Mouse (Mus musculus) left cerebral cortex, adult 18-20 months (tissue): ENCODE results near the gene Pip5k1c. TPM values are rescaled to one million over a fixed set of nuclear protein-coding genes. Genes with fewer than 3 reads are reported as not detected.

Source experiments
- DNase-seq, 2 experiments: peaks; one replicate each; pipeline ENCODE4 v3.0.0; 2021 to 2022; ENCODE audit warnings: low spot score in 2 of 2, mixed read lengths in 1 of 2
- total RNA-seq, 2 experiments: library from RNA; stranded (reverse); gene quantifications; 2 replicates each; pipeline ENCODE4 v1.2.3; 2021

The Pip5k1c gene
- total RNA-seq, 2 experiments from 2014 or later = 415 to 417 TPM

DNA sequence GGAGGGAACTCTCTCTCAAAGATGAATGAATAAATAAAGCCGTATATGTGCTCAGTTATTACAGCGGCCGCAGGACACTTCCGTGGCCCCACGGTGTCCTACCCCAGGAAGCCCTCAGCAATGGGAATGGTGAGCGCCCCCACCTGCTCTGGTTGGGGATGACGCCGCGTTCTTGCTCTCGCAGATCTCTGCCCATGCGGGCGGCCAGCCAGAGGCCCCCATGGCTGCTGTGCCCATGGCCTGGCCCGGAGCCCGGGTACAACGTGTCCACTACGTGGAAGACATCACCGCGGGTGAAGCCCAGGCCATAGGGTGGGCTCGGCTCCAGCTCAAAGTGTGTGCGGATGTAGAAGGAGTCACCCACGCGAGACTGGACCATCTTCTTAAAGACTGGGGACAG is 15.1 kb upstream of the Pip5k1c start:
- no peak for DNase-seq

DNA sequence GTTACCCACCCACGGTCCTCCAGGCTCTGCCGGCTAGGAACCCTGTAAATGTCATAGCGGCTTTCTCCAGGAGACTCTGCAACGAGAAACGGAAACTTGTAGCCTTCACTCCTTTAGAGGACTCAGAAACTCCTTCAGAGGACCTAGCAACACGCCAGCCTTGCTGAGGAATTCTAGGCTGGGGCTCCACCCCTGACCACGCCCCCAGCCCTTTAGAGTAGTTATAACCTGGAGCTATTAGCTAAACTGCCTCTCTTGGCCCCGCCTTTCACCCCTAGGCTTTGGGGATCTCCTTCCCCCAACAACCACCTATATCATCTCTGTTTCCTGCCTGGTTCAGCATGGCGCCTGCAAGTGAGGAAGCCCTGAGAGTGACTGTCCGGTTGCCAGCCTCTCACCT is 13.3 kb upstream of the Pip5k1c start:
- DNase-seq = no peak

DNA sequence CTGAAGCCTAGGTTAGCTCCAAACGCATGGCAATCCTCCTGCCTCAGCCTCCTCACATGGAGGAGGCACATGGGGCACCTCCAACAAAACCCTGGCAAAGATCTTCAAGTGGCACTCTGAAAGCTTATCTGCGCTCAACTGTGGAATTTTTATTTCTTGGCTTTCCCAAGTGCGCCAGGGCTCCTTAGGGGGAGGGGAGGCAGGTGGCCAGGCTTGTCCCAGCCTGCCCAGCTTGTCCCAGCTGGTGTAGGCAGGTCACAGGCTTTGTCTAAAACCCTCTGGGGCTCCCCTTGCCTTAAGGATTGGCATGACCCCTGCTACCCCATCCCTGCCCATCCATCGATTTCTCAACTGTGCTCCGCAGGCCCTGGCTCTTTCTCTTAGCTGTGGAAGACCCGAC is 8.6 kb upstream of the Pip5k1c start:
- no peak for DNase-seq

DNA sequence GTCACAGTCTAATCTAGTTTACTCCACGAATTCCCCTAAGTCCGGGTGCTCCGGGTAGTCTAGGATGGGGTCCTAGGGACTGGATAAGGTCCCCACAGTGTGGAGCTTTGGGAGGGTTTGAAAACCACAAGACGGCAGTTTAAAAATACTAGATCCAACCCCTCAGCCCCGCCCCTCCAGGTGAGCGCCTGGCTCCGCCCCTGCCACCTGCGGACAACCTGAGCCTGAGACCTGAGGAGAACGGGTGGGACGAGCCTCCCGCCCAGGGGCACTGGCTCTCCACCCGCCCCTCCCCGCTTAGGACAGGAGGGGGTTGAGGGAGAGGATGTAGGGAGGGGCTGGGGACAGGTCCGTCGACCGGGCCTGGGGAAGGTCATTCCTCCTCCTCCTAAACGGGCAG is 8.0 kb upstream of the Pip5k1c start:
- DNase-seq = no peak

DNA sequence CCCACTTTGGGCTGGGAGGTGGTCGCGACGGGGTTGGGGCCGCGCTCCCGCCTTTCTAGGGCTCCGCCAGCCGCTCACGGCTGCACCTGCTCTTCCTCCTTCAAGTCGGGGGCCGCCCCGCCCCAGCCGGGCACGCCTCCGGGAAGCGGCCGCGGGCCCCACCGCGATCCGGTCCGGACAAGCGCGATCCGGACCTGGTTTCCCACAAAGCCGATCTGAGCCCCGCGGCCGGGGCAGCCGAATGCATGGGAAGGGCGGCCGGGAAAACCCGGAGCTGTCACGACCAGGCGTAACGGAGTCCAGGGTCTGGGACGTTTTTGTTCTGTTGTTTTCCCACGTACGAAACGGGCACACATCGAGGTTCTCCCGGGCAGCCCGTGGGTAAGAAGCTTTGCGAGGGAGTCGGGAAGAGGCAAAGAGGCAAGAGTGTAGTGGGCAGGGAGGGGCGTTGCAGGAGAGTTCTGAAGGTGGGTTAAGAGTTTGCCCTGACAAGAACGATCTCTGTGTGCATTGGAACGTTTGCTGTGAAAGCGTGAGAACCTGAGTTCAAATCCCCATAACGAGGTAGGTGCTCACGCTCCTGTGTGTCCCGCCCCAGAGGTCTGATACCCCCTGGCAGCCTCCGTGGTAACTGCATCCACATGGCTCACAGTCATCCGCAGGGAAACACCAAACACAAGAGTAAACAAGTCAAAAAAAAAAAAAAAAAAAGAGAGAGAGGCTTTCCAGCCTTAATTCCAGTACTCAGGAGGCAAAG is 6.9 kb upstream of the Pip5k1c start:
- DNase-seq = peak; percentile 82 to 88

- DNase-seq = no peak
Measured at GRCm38 (mm10) chr10:81286586-81286985, 6.2 kb upstream of the Pip5k1c start.

GRCm38 (mm10) chr10:81287513-81288157 is 5.1 kb upstream of the Pip5k1c start:
- DNase-seq = peak in 1 of 2 experiments; percentile 66

DNA sequence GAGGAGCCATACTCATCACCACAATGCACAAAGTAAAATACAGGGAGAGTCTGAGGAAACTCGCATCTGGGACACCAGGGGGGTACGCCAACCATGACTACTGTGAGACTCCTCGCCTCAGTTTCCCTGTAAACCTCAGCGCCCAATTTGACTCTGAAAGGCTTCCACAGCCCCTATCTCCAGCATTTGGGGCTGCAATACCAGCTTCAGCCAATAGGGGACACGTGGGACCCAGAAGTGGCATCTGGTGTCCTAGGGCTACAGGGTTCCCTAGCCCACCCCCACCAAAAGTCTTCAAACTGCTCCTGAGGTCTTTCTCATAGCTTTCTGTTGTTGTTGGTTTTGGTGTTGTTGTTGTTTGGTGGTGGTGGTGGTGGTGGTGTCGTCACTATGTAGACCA is 4.2 kb upstream of the Pip5k1c start:
- peak; percentile 54 to 57 for DNase-seq

- DNase-seq = peak; percentile 54 to 68
Measured at GRCm38 (mm10) chr10:81289278-81289677, 3.5 kb upstream of the Pip5k1c start.

- no peak for DNase-seq
Measured at GRCm38 (mm10) chr10:81289811-81290210, 3.0 kb upstream of the Pip5k1c start.

DNA sequence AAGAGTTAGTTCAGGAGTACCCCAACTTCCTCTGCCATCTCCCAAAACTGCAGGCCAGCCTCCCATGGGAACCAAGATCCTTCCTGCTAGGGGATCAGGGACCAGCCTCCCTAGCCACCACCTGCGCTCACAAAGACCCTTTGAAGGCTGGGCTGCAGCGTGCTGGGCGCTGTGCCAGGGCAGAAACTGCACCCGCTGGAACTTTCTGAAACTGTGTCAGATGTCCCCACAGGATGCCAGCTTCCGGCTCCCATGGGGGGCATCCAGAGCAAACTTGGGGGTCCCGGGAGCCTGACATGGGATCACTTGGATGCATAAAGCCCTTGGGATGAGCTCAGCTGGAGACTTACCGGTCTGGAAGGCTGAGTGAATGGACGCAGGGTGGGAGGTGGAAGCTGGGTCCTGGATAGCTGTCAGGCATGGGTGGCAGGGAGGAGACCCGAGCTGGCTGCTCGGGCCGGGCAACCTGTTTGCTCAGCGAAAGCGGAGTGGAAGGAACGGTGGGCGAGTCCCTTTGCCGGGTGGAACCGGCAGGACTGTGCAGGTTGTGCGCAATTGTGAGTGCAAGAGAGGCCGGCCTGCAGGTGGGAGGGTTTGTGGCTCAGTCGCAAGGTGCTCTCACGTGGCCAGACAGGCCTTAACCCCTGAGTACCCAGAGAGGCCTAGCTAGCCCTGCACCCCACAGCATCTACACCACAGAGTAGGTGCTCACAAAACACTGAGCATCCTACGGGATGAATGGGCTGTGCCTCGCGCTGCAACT is 1.9 kb upstream of the Pip5k1c start:
- DNase-seq = no peak

DNA sequence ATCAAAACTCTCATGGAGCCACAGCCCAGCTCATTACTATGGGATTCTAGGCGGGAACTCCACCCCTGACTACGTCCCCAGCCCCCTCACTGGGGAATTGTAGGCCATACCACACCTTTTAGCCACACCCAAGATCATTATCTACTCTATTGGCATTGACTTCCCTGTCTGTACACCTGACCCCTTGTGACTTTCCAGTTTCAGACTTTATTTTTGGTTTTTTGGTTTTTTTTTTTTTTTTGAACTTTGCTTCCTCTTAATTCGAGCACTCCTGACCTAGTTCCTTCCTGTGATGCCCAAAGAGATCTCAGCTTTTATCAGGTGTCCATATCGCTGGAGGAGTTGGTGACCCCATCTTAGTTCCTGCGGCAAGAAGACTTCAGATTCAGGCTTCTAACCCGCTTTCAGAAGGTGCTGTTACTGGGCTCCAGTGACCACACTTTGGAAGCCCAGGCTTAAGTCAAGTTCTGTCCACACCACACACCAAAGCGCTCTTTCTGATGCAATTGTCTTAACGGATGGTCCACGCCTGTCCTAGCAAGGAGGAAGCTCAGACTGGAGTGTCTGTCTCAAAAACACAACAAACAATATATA is 1.2 kb upstream of the Pip5k1c start, which contains the start of gene Tjp3:
Gene Tjp3, minus strand, starts transcription at position 71 of the 594 bp plus-strand sequence.
- DNase-seq = no peak

- no peak for DNase-seq
Measured at GRCm38 (mm10) chr10:81293334-81294030, 719 bp downstream of the Pip5k1c start.

DNA sequence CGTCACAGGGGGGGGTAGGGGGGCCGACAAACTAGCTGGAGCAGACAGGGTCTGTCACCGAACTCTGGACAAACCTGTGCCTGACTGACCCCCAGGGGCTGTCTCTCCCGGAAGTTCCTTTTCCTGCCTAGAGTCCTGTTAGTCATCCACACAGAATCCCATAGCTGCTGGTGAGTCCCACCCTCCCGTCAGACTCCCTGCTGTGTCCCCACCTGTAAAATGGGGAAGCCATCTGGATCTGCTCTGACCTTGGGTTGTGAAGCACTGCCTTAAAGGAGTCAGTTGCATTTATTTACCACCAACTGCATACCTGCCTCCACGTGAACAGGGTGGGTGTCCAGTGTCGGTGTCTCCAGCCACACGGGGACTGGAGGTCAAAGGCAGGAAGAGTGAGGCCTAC is 1.7 kb downstream of the Pip5k1c start:
- no peak for DNase-seq

DNA sequence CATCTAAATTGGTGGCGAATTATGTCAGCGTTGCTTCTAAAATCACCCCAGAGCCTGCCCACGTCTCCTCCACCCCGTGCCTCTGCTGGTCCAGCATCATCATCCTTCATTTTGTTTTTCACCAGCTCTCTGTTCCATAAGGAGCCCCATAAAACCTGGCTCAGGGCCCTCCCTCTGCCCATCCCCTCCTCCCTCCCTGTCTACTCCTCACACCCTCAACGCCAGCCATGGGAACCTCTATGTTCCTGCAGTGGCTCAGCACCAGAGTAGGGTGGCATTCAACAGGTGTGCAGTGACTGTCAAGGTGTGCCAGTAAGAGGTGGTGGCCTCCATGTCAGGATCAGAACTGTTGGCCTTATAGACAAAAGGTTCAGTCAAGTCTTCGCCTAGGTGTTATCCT is 2.4 kb downstream of the Pip5k1c start:
- peak; percentile 58 to 69 for DNase-seq

GRCm38 (mm10) chr10:81297246-81297645 is 4.5 kb downstream of the Pip5k1c start:
- no peak for DNase-seq

GRCm38 (mm10) chr10:81297845-81298244 is 5.1 kb downstream of the Pip5k1c start:
- no peak for DNase-seq

DNA sequence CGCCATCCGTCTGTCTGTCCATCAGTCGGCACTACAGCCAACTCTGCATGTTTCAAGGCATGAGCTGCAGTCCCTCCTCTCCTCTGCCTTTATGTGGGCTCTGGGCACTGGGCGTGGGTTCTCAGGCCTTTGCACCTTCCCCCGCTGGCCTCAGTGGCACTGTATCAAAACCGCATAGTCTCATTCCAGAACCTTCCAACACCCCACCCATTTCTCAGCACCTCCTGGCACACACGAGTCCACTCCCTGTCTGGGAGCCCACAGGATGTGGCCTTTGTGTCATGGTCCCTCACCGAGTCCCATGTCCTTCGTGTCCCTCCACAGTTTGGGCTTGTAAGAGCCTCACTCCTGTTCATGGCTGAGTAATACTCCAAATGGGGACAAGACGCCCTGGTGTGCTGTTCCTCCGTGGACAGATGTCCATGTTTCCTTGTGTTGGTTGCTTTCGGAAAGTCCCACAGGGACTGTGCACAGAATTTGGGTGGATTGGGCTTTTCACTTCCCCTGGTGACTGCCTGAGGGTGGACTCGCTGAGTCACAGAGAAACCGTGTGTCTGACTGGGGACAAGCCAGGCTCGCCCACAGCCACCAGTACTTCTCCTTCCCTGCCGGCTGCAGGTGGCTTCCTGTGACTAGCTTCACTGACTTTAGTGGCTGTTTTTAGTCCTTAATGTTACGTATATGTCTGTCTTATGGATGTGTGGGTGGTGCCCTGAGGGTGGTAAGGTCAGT is 5.8 kb downstream of the Pip5k1c start:
- peak; percentile 75 to 82 for DNase-seq

DNA sequence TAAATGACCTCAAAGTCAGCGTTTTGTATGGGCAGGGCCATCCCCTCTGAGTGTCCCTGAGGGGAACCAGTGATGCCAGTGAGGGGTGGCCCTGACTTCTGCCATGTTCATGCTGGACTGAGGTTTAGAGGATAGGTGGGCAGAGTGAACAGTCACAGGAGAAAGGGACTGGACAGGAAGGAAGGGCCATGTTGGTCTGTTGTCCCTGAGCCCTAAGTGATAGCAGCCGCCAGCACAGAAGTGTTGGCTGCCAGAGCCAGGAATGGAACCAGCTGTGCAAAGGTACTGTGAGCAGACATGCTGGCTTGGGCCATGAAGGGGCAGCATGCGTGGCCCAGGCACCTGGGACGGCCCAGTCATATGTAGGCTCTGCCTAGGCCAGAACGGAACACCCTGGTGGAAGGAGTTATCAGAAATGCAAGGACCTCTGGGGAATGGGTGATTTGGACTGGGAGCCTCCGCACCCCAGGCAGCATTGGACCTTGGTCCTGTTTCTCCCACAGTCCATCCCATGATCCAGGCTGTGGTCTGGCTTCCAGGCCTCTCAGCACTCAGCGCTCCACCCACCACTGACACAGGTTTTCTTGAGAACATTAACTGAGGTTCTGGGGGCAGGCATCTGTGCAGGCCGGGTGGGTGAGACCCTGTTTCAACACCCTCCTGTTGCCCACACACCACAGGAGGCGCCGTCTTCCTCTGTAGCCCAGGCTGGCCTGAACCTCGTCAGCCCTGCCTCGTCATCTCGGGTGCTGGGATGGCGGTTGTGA is 7.0 kb downstream of the Pip5k1c start:
- DNase-seq = no peak
